Mouse (Mus musculus) heart, adult 2 months (tissue): ENCODE data around the gene Rnf207. TPM values are rescaled to one million over a fixed set of nuclear protein-coding genes. Genes with fewer than 3 reads are reported as not detected.

Experiments used
- DNase-seq, 2 experiments: peaks; one replicate each; pipeline ENCODE4 v3.0.0; 2021
- H3K27ac ChIP-seq: fragments of 200-600 bp; 2 replicates; pipeline ENCODE4 v1.8.1; 2022
- H3K27me3 ChIP-seq: fragments of 200-500 bp; 2 replicates; pipeline ENCODE4 v1.6.1; 2012; ENCODE audit warnings: mild to moderate bottlenecking, low read length, inconsistent platforms, mixed read lengths; ENCODE audit not compliant: control insufficient read depth, insufficient read depth
- H3K36me3 ChIP-seq: fragments of 200-500 bp; 2 replicates; pipeline ENCODE4 v1.6.1; 2012; ENCODE audit warnings: low read length, inconsistent platforms; ENCODE audit not compliant: control insufficient read depth, insufficient read depth
- H3K4me1 ChIP-seq: fragments of 200-500 bp; 2 replicates; pipeline ENCODE4 v1.6.1; 2011; ENCODE audit warnings: low read length; ENCODE audit not compliant: control insufficient read depth, insufficient read depth
- H3K4me3 ChIP-seq: fragments of 200-600 bp; 2 replicates; pipeline ENCODE4 v1.8.1; 2022
- H3K79me2 ChIP-seq: fragments of 200-500 bp; replicated peaks from 2 replicates; pipeline ENCODE4 v1.6.1; 2012; ENCODE audit warnings: mild to moderate bottlenecking, inconsistent platforms, low read length, moderate library complexity, mixed read lengths; ENCODE audit not compliant: control insufficient read depth, insufficient read depth
- H3K9ac ChIP-seq: fragments of 200-500 bp; 2 replicates; pipeline ENCODE4 v1.6.1; 2012; ENCODE audit warnings: low read depth, mild to moderate bottlenecking, control low read depth, inconsistent platforms, low read length, mixed read lengths
- CTCF ChIP-seq: fragments of 200-600 bp; IDR thresholded peaks from 2 replicates; pipeline ENCODE4 v1.8.1; 2022; ENCODE audit warnings: antibody characterized with exemption, mild to moderate bottlenecking, moderate library complexity
- EP300 ChIP-seq: fragments of 200-500 bp; IDR thresholded peaks from 2 replicates; pipeline ENCODE4 v1.6.1; 2011; ENCODE audit warnings: low read depth, low read length, control low read depth; ENCODE audit not compliant: insufficient read depth
- POLR2A ChIP-seq: fragments of 200-500 bp; IDR thresholded peaks from 2 replicates; pipeline ENCODE4 v1.6.1; 2011; ENCODE audit warnings: mild to moderate bottlenecking, low read depth, low read length, control low read depth; ENCODE audit not compliant: insufficient read depth
- WGBS: fragments of 180-500 bp; shearing (Covaris S2); methylation state at CpG from one replicate; pipeline ENCODE4 v1.1.7; 2018; 5-methylcytosine and 5-hydroxymethylcytosine counted together
- intact Hi-C: fragments of 180-260 bp; cut with DNase I; formaldehyde crosslinking; loops from one replicate; pipeline ENCODE4 v1.15.1; 2025
- polyA plus RNA-seq: library from polyadenylated mRNA; depleted of rRNA; stranded (reverse); fragments of >200 nt; gene quantifications from 2 replicates; pipeline ENCODE4 v1.2.3, GENCODE M21; 2012
- total RNA-seq, 2 experiments: library from RNA; stranded (reverse); gene quantifications; 2 replicates each; pipeline ENCODE4 v1.2.3; 2021

The Rnf207 gene
- total and polyA plus RNA-seq, 3 experiments = 34.5 to 155 (median 47.7) TPM

GRCm38 (mm10) chr4:152333587-152333986 is 14.8 kb upstream of the Rnf207 start:
- Histone ChIP-seq H3K36me3 (no peaks in the 10 kb centered on the region), H3K9ac (no peak overlapping the region), H3K4me3 (no peak overlapping the region), H3K79me2 (no peaks in the 10 kb centered on the region), H3K4me1 (no peaks in the 10 kb centered on the region; the same call in 1 of the 2 replicates), H3K27me3 (peaks cover 1% of the 10 kb centered on the region; the same call in 1 of the 2 replicates), H3K27ac (no peak overlapping the region)
- no peak for TF ChIP-seq CTCF
- no peak for TF ChIP-seq POLR2A
- no peak for TF ChIP-seq EP300
- intact Hi-C loops = loop anchor here (1.0 to 5.0 kb wide), 3 partner anchors 36 to 157 kb away; partner anchors contain the start of gene Icmt
- no peak for DNase-seq
- 94% methylated on average over 12 of the region's 12 CpGs for WGBS

GRCm38 (mm10) chr4:152332952-152333351 is 14.2 kb upstream of the Rnf207 start:
- no peak overlapping the region for H3K27ac ChIP-seq
- H3K4me1 ChIP-seq = no peaks in the 10 kb centered on the region; the same call in 1 of the 2 replicates
- H3K9ac ChIP-seq = no peak overlapping the region
- TF ChIP-seq CTCF (peak; percentile 98), EP300 (0 out of 2 replicates have a peak, but pooled peaks have one; percentile 70), POLR2A (no peak)
- no peaks in the 10 kb centered on the region for H3K79me2 ChIP-seq
- intact Hi-C loops = loop anchor here (1.0 to 5.0 kb wide), 3 partner anchors 36 to 158 kb away; partner anchors contain the start of gene Icmt
- WGBS = 16% methylated on average over 2 of the region's 2 CpGs
- no peaks in the 10 kb centered on the region for H3K27me3 ChIP-seq
- H3K36me3 ChIP-seq = no peaks in the 10 kb centered on the region
- H3K4me3 ChIP-seq = no peak overlapping the region
- peak; percentile 59 to 77 for DNase-seq

GRCm38 (mm10) chr4:152328691-152329090 is 9.9 kb upstream of the Rnf207 start:
- H3K9ac ChIP-seq = no peak overlapping the region
- DNase-seq = no peak
- no peak overlapping the region for H3K27ac ChIP-seq
- peaks cover 2% of the 10 kb centered on the region for H3K4me1 ChIP-seq
- TF ChIP-seq CTCF (peak; percentile 57), POLR2A (no peak), EP300 (no peak)
- H3K79me2 ChIP-seq = peaks cover 3% of the 10 kb centered on the region; the same call in 1 of the 2 replicates
- no peaks in the 10 kb centered on the region for H3K27me3 ChIP-seq
- no peaks in the 10 kb centered on the region for H3K36me3 ChIP-seq
- intact Hi-C loops = loop anchor here (5.0 kb wide), 2 partner anchors 149 to 156 kb away; partner anchors contain the start of genes Kcnab2 and Nphp4
- H3K4me3 ChIP-seq = no peak overlapping the region
- WGBS = 75% methylated on average over 6 of the region's 6 CpGs

- H3K27ac ChIP-seq = no peak overlapping the region; the same call in 1 of the 2 replicates
Observed at GRCm38 (mm10) chr4:152326543-152326942, 7.8 kb upstream of the Rnf207 start.

GRCm38 (mm10) chr4:152325574-152326411 is 7.0 kb upstream of the Rnf207 start, which contains the start of gene Rpl22:
Rpl22 (plus strand) TSS chr4:152325742.
- Histone ChIP-seq H3K4me1 (peaks cover 2% of the 10 kb centered on the region), H3K4me3 (peak within 1 kb of the TSS; percentile 95), H3K27ac (peak within 1 kb of the TSS; percentile 93), H3K36me3 (no peaks in the 10 kb centered on the region), H3K79me2 (peaks cover 3% of the 10 kb centered on the region; the same call in 1 of the 2 replicates), H3K9ac (peak within 1 kb of the TSS; percentile 86), H3K27me3 (no peaks in the 10 kb centered on the region)
- WGBS = under 1% methylated on average over 70 of the region's 70 CpGs
- intact Hi-C loops = loop anchor here (5.0 kb wide), 2 partner anchors 152 to 153 kb away; partner anchors contain the start of genes Kcnab2 and Nphp4
- peak; percentile 92 to 96 for DNase-seq
- TF ChIP-seq EP300 (peak; percentile 94), POLR2A (peak; percentile 77), CTCF (peak; percentile 40)

More at GRCm38 (mm10) chr4:152326543-152326942, 7.8 kb upstream of the Rnf207 start:
- H3K4me1 ChIP-seq = peaks cover 2% of the 10 kb centered on the region
- no peak for DNase-seq
- no peaks in the 10 kb centered on the region for H3K27me3 ChIP-seq
- H3K9ac ChIP-seq = peak overlapping the region; percentile 86
- intact Hi-C loops = loop anchor here (5.0 kb wide), 2 partner anchors 151 to 154 kb away; partner anchors contain the start of genes Kcnab2 and Nphp4
- 3% methylated on average over 11 of the region's 11 CpGs for WGBS
- TF ChIP-seq CTCF (no peak), EP300 (no peak), POLR2A (no peak)
- H3K4me3 ChIP-seq = peak overlapping the region; percentile 95
- H3K36me3 ChIP-seq = no peaks in the 10 kb centered on the region
- H3K79me2 ChIP-seq = peaks cover 3% of the 10 kb centered on the region; the same call in 1 of the 2 replicates
